Mouse (Mus musculus) subcutaneous adipose tissue, adult 2 months (tissue): ENCODE results near the gene Vps52. TPM values are rescaled to one million over a fixed set of nuclear protein-coding genes. Genes with fewer than 3 reads are reported as not detected.

Source experiments
- polyA plus RNA-seq: library from polyadenylated mRNA; depleted of rRNA; stranded (reverse); fragments of >200 nt; gene quantifications from 2 replicates; pipeline ENCODE4 v1.2.3, GENCODE M21; 2012; ENCODE audit warnings: low replicate concordance; rRNA removed

Vps52 gene
- 65.8 and 76.5 TPM in 2 replicates for polyA plus RNA-seq

GRCm38 (mm10) chr17:33955555-33956214 lies at the start of gene Vps52, which contains the start of gene Rps18:
TSS of gene Vps52 (plus strand) at chr17:33955812.
TSS of gene Rps18 (minus strand) at chr17:33956001.

GRCm38 (mm10) chr17:33909077-33909868 lies 46.3 kb upstream of the Vps52 start, which contains the start of gene Daxx:
TSS of gene Daxx (plus strand) at chr17:33909414.

GRCm38 (mm10) chr17:33915671-33916250 lies 39.9 kb upstream of the Vps52 start, which contains the start of the genes Tapbp and Zbtb22:
TSS of gene Tapbp (plus strand) at chr17:33915899.
TSS of gene Zbtb22 (plus strand) at chr17:33915904.

GRCm38 (mm10) chr17:33929371-33930279 lies 26.0 kb upstream of the Vps52 start, which contains the start of gene Rgl2:
TSS of gene Rgl2 (plus strand) at chr17:33929543.

GRCm38 (mm10) chr17:33940206-33940805 lies 15.3 kb upstream of the Vps52 start, which contains the start of the genes Pfdn6 and Wdr46:
TSS of gene Pfdn6 (minus strand) at chr17:33940343.
TSS of gene Wdr46 (plus strand) at chr17:33940660.

GRCm38 (mm10) chr17:33951021-33951946 lies 4.3 kb upstream of the Vps52 start, which contains the start of gene B3galt4:
TSS of gene B3galt4 (minus strand) at chr17:33951488.

GRCm38 (mm10) chr17:34000150-34000537 lies 44.5 kb downstream of the Vps52 start, which contains the start of gene H2-K1:
TSS of gene H2-K1 (minus strand) at chr17:34000347.

Other genes with a start within 250 kb of the Vps52 start
- 134 and 205 TPM in 2 replicates for gene March2, start 237.1 kb upstream of the Vps52 start, polyA plus RNA-seq
- gene Rab11b, start 195.3 kb upstream of the Vps52 start, polyA plus RNA-seq: 367 and 417 TPM in 2 replicates
- 131 and 603 TPM in 2 replicates for gene Angptl4, start 174.0 kb upstream of the Vps52 start, polyA plus RNA-seq
- 124 and 438 TPM in 2 replicates for gene Kank3, start 145.3 kb upstream of the Vps52 start, polyA plus RNA-seq
- gene Rps28, start 131.2 kb upstream of the Vps52 start, polyA plus RNA-seq: 443 and 1,172 TPM in 2 replicates
- 619 and 635 TPM in 2 replicates for gene Ndufa7, start 131.2 kb upstream of the Vps52 start, polyA plus RNA-seq
- 142 and 168 TPM in 2 replicates for gene Cd320, start 112.7 kb upstream of the Vps52 start, polyA plus RNA-seq
- gene Gm7029, start 82.0 kb upstream of the Vps52 start, polyA plus RNA-seq: not detected in 2 replicates
- 1.6 and 9.5 TPM in 2 replicates for gene Kifc1, start 65.2 kb upstream of the Vps52 start, polyA plus RNA-seq
- gene Platr17, start 50.7 kb upstream of the Vps52 start, polyA plus RNA-seq: 0.22 and 0.39 TPM in 2 replicates
- 47.5 and 58.9 TPM in 2 replicates for gene Daxx, start 46.4 kb upstream of the Vps52 start, polyA plus RNA-seq
- gene Tapbp, start 39.9 kb upstream of the Vps52 start, polyA plus RNA-seq: 206 and 319 TPM in 2 replicates
- gene Zbtb22, start 39.9 kb upstream of the Vps52 start, polyA plus RNA-seq: 42.7 and 55.1 TPM in 2 replicates
- 157 and 179 TPM in 2 replicates for gene Rgl2, start 26.3 kb upstream of the Vps52 start, polyA plus RNA-seq
- gene Pfdn6, start 15.5 kb upstream of the Vps52 start, polyA plus RNA-seq: 29.4 and 29.5 TPM in 2 replicates
- gene Wdr46, start 15.2 kb upstream of the Vps52 start, polyA plus RNA-seq: 15.8 and 36.0 TPM in 2 replicates
- 6.6 and 9.0 TPM in 2 replicates for gene B3galt4, start 4.3 kb upstream of the Vps52 start, polyA plus RNA-seq
- gene Rps18, start 189 bp downstream of the Vps52 start, polyA plus RNA-seq: 464 and 878 TPM in 2 replicates
- gene H2-K1, start 44.5 kb downstream of the Vps52 start, polyA plus RNA-seq: 3,046 and 5,899 TPM in 2 replicates
- 31.6 and 54.8 TPM in 2 replicates for gene Ring1, start 68.9 kb downstream of the Vps52 start, polyA plus RNA-seq
- 86.6 and 99.6 TPM in 2 replicates for gene H2-Ke6, start 72.2 kb downstream of the Vps52 start, polyA plus RNA-seq
- gene Slc39a7, start 75.9 kb downstream of the Vps52 start, polyA plus RNA-seq: 134 and 217 TPM in 2 replicates
- 48.9 and 66.9 TPM in 2 replicates for gene Rxrb, start 76.0 kb downstream of the Vps52 start, polyA plus RNA-seq
- 0.62 and 1.1 TPM in 2 replicates for gene Col11a2, start 83.6 kb downstream of the Vps52 start, polyA plus RNA-seq
- gene H2-Oa, start 136.5 kb downstream of the Vps52 start, polyA plus RNA-seq: 1.5 and 8.0 TPM in 2 replicates
- 57.9 and 70.0 TPM in 2 replicates for gene H2-DMa, start 163.7 kb downstream of the Vps52 start, polyA plus RNA-seq
- 90.8 and 138 TPM in 2 replicates for gene Brd2, start 166.8 kb downstream of the Vps52 start, polyA plus RNA-seq
- 4.7 and 9.3 TPM in 2 replicates for gene H2-DMb2, start 187.5 kb downstream of the Vps52 start, polyA plus RNA-seq
- 81.8 and 86.9 TPM in 2 replicates for gene H2-DMb1, start 197.3 kb downstream of the Vps52 start, polyA plus RNA-seq
- 50.0 and 54.7 TPM in 2 replicates for gene Tap1, start 231.7 kb downstream of the Vps52 start, polyA plus RNA-seq
- 69.5 and 80.5 TPM in 2 replicates for gene Psmb9, start 232.0 kb downstream of the Vps52 start, polyA plus RNA-seq
- 118 and 150 TPM in 2 replicates for gene Psmb8, start 241.9 kb downstream of the Vps52 start, polyA plus RNA-seq
- 59.2 and 66.5 TPM in 2 replicates for gene Tap2, start 247.7 kb downstream of the Vps52 start, polyA plus RNA-seq